Mouse (Mus musculus): ENCODE measurements at regions not wholly inside any gene's neighbourhood (a gene's known extent, or its start where the extent isn't known, plus 50 kb on each side); places are given as distances from the start of the nearest gene placed in this dataset.

- Histone ChIP-seq H3K9ac (ENCODE audit: low read depth, low read length) (no peak overlapping the region), H3K27ac (ENCODE audit: low read depth, low read length) (no peak overlapping the region), H3K4me3 (ENCODE audit: low read length) (no peak overlapping the region), H3K9me3 (ENCODE audit: control insufficient read depth, low read length) (no peaks in the 10 kb centered on the region), H3K4me2 (ENCODE audit: low read length) (no peak overlapping the region), H3K27me3 (replicated peaks; ENCODE audit: control insufficient read depth, insufficient read depth, low read length) (no peaks in the 10 kb centered on the region), H3K4me1 (ENCODE audit: control insufficient read depth, insufficient read depth, low read depth, low read length) (no peaks in the 10 kb centered on the region), H3K36me3 (ENCODE audit: control insufficient read depth, insufficient read depth, low read length) (no peaks in the 10 kb centered on the region)
- 48% methylated on average over 3 of the region's 3 CpGs for WGBS
- no peak for ATAC-seq
These were observed 603.1 kb upstream of the Hs6st1 start for GRCm38 (mm10) chr1:35465081-35465480.

GRCm38 (mm10) chr1:35469185-35469753, 598.9 kb upstream of the Hs6st1 start:
- peak; percentile 64 for ATAC-seq
- Histone ChIP-seq H3K4me3 (ENCODE audit: low read length) (no peak overlapping the region), H3K27ac (ENCODE audit: low read depth, low read length) (no peak overlapping the region), H3K36me3 (ENCODE audit: control insufficient read depth, insufficient read depth, low read length) (no peaks in the 10 kb centered on the region), H3K4me1 (ENCODE audit: control insufficient read depth, insufficient read depth, low read depth, low read length) (no peaks in the 10 kb centered on the region), H3K27me3 (replicated peaks; ENCODE audit: control insufficient read depth, insufficient read depth, low read length) (no peaks in the 10 kb centered on the region), H3K9ac (ENCODE audit: low read depth, low read length) (no peak overlapping the region), H3K4me2 (ENCODE audit: low read length) (no peak overlapping the region), H3K9me3 (ENCODE audit: control insufficient read depth, low read length) (peaks cover 7% of the 10 kb centered on the region)
- 20% methylated on average over 4 of the region's 4 CpGs for WGBS

- H3K4me1 ChIP-seq (ENCODE audit: control insufficient read depth, insufficient read depth, low read depth, low read length) = no peaks in the 10 kb centered on the region
- no peak for ATAC-seq
- H3K36me3 ChIP-seq (ENCODE audit: control insufficient read depth, insufficient read depth, low read length) = no peaks in the 10 kb centered on the region
- no peak overlapping the region for H3K4me2 ChIP-seq (ENCODE audit: low read length)
- peaks cover 13% of the 10 kb centered on the region for H3K9me3 ChIP-seq (ENCODE audit: control insufficient read depth, low read length)
- H3K9ac ChIP-seq (ENCODE audit: low read depth, low read length) = no peak overlapping the region
- H3K27ac ChIP-seq (ENCODE audit: low read depth, low read length) = no peak overlapping the region
- H3K27me3 ChIP-seq (replicated peaks; ENCODE audit: control insufficient read depth, insufficient read depth, low read length) = no peaks in the 10 kb centered on the region
- WGBS = 89% methylated on average over 1 of the region's 1 CpGs
- H3K4me3 ChIP-seq (ENCODE audit: low read length) = no peak overlapping the region
These were observed 589.9 kb upstream of the Hs6st1 start for GRCm38 (mm10) chr1:35478262-35478661.

GRCm38 (mm10) chr1:35495963-35496362, 572.2 kb upstream of the Hs6st1 start:
- Histone ChIP-seq H3K9ac (ENCODE audit: low read depth, low read length) (no peak overlapping the region), H3K4me3 (ENCODE audit: low read length) (no peak overlapping the region), H3K4me2 (ENCODE audit: low read length) (no peak overlapping the region), H3K4me1 (ENCODE audit: control insufficient read depth, insufficient read depth, low read depth, low read length) (no peaks in the 10 kb centered on the region), H3K27ac (ENCODE audit: low read depth, low read length) (no peak overlapping the region), H3K27me3 (replicated peaks; ENCODE audit: control insufficient read depth, insufficient read depth, low read length) (no peaks in the 10 kb centered on the region), H3K36me3 (ENCODE audit: control insufficient read depth, insufficient read depth, low read length) (no peaks in the 10 kb centered on the region), H3K9me3 (ENCODE audit: control insufficient read depth, low read length) (no peaks in the 10 kb centered on the region)
- WGBS = 48% methylated on average over 5 of the region's 5 CpGs
- ATAC-seq = peak; percentile 45; the same call in 1 of the 2 replicates

- Histone ChIP-seq H3K27me3 (replicated peaks; ENCODE audit: control insufficient read depth, insufficient read depth, low read length) (no peaks in the 10 kb centered on the region), H3K4me1 (ENCODE audit: control insufficient read depth, insufficient read depth, low read depth, low read length) (no peaks in the 10 kb centered on the region; the same call in 1 of the 2 replicates), H3K36me3 (ENCODE audit: control insufficient read depth, insufficient read depth, low read length) (no peaks in the 10 kb centered on the region), H3K4me3 (ENCODE audit: low read length) (no peak overlapping the region), H3K9ac (ENCODE audit: low read depth, low read length) (no peak overlapping the region), H3K9me3 (ENCODE audit: control insufficient read depth, low read length) (no peaks in the 10 kb centered on the region), H3K4me2 (ENCODE audit: low read length) (no peak overlapping the region), H3K27ac (ENCODE audit: low read depth, low read length) (no peak overlapping the region)
- no peak for ATAC-seq
- 66% methylated on average over 5 of the region's 5 CpGs for WGBS
These were observed 545.2 kb upstream of the Hs6st1 start for GRCm38 (mm10) chr1:35522951-35523350.

- no peak overlapping the region for H3K9ac ChIP-seq (ENCODE audit: low read depth, low read length)
- no peak for ATAC-seq
- no peaks in the 10 kb centered on the region for H3K36me3 ChIP-seq (ENCODE audit: control insufficient read depth, insufficient read depth, low read length)
- 73% methylated on average over 2 of the region's 2 CpGs for WGBS
- no peaks in the 10 kb centered on the region for H3K9me3 ChIP-seq (ENCODE audit: control insufficient read depth, low read length)
- H3K4me1 ChIP-seq (ENCODE audit: control insufficient read depth, insufficient read depth, low read depth, low read length) = no peaks in the 10 kb centered on the region; the same call in 1 of the 2 replicates
- no peak overlapping the region for H3K27ac ChIP-seq (ENCODE audit: low read depth, low read length)
- no peak overlapping the region for H3K4me2 ChIP-seq (ENCODE audit: low read length)
- no peaks in the 10 kb centered on the region for H3K27me3 ChIP-seq (replicated peaks; ENCODE audit: control insufficient read depth, insufficient read depth, low read length)
- no peak overlapping the region for H3K4me3 ChIP-seq (ENCODE audit: low read length)
These were observed 544.3 kb upstream of the Hs6st1 start for GRCm38 (mm10) chr1:35523790-35524362.

GRCm38 (mm10) chr1:35524788-35525187, 543.4 kb upstream of the Hs6st1 start:
- no peak overlapping the region for H3K4me3 ChIP-seq (ENCODE audit: low read length)
- no peaks in the 10 kb centered on the region for H3K36me3 ChIP-seq (ENCODE audit: control insufficient read depth, insufficient read depth, low read length)
- H3K27me3 ChIP-seq (replicated peaks; ENCODE audit: control insufficient read depth, insufficient read depth, low read length) = no peaks in the 10 kb centered on the region
- no peak overlapping the region for H3K27ac ChIP-seq (ENCODE audit: low read depth, low read length)
- H3K4me2 ChIP-seq (ENCODE audit: low read length) = no peak overlapping the region
- no peaks in the 10 kb centered on the region for H3K9me3 ChIP-seq (ENCODE audit: control insufficient read depth, low read length)
- no peak for ATAC-seq
- H3K4me1 ChIP-seq (ENCODE audit: control insufficient read depth, insufficient read depth, low read depth, low read length) = no peaks in the 10 kb centered on the region; the same call in 1 of the 2 replicates
- no peak overlapping the region for H3K9ac ChIP-seq (ENCODE audit: low read depth, low read length)
- 48% methylated on average over 5 of the region's 5 CpGs for WGBS

GRCm38 (mm10) chr1:35527750-35528476, 540.3 kb upstream of the Hs6st1 start:
- no peak overlapping the region for H3K4me2 ChIP-seq (ENCODE audit: low read length)
- H3K4me3 ChIP-seq (ENCODE audit: low read length) = no peak overlapping the region
- no peaks in the 10 kb centered on the region for H3K36me3 ChIP-seq (ENCODE audit: control insufficient read depth, insufficient read depth, low read length)
- H3K27me3 ChIP-seq (replicated peaks; ENCODE audit: control insufficient read depth, insufficient read depth, low read length) = no peaks in the 10 kb centered on the region
- H3K27ac ChIP-seq (ENCODE audit: low read depth, low read length) = no peak overlapping the region
- H3K9me3 ChIP-seq (ENCODE audit: control insufficient read depth, low read length) = no peaks in the 10 kb centered on the region
- WGBS = 58% methylated on average over 12 of the region's 12 CpGs
- peak; percentile 67 for ATAC-seq
- H3K4me1 ChIP-seq (ENCODE audit: control insufficient read depth, insufficient read depth, low read depth, low read length) = no peaks in the 10 kb centered on the region; the same call in 1 of the 2 replicates
- no peak overlapping the region for H3K9ac ChIP-seq (ENCODE audit: low read depth, low read length)

- Histone ChIP-seq H3K9me3 (ENCODE audit: control insufficient read depth, low read length) (no peaks in the 10 kb centered on the region), H3K4me2 (ENCODE audit: low read length) (no peak overlapping the region), H3K4me1 (ENCODE audit: control insufficient read depth, insufficient read depth, low read depth, low read length) (no peaks in the 10 kb centered on the region), H3K36me3 (ENCODE audit: control insufficient read depth, insufficient read depth, low read length) (no peaks in the 10 kb centered on the region), H3K27ac (ENCODE audit: low read depth, low read length) (no peak overlapping the region), H3K9ac (ENCODE audit: low read depth, low read length) (no peak overlapping the region), H3K4me3 (ENCODE audit: low read length) (no peak overlapping the region), H3K27me3 (replicated peaks; ENCODE audit: control insufficient read depth, insufficient read depth, low read length) (no peaks in the 10 kb centered on the region)
- ATAC-seq = no peak
These were observed 532.7 kb upstream of the Hs6st1 start for GRCm38 (mm10) chr1:35535470-35535869.

All from hindbrain, embryonic 16.5 days (tissue).